Mouse (Mus musculus) spleen, adult 2 months (tissue): ENCODE results near the gene Abi3bp.

ENCODE experiments used
- CTCF ChIP-seq: fragments of 200-500 bp; IDR thresholded peaks from 2 replicates; pipeline ENCODE4 v1.5.1; 2011; ENCODE audit warnings: mild to moderate bottlenecking, inconsistent platforms; ENCODE audit not compliant: insufficient read depth, insufficient read length, insufficient replicate concordance; ENCODE audit errors: extremely low read depth
- POLR2A ChIP-seq: fragments of 200-500 bp; IDR thresholded peaks from 2 replicates; pipeline ENCODE4 v1.6.1; 2011; ENCODE audit warnings: low read depth, low read length, inconsistent platforms

DNA sequence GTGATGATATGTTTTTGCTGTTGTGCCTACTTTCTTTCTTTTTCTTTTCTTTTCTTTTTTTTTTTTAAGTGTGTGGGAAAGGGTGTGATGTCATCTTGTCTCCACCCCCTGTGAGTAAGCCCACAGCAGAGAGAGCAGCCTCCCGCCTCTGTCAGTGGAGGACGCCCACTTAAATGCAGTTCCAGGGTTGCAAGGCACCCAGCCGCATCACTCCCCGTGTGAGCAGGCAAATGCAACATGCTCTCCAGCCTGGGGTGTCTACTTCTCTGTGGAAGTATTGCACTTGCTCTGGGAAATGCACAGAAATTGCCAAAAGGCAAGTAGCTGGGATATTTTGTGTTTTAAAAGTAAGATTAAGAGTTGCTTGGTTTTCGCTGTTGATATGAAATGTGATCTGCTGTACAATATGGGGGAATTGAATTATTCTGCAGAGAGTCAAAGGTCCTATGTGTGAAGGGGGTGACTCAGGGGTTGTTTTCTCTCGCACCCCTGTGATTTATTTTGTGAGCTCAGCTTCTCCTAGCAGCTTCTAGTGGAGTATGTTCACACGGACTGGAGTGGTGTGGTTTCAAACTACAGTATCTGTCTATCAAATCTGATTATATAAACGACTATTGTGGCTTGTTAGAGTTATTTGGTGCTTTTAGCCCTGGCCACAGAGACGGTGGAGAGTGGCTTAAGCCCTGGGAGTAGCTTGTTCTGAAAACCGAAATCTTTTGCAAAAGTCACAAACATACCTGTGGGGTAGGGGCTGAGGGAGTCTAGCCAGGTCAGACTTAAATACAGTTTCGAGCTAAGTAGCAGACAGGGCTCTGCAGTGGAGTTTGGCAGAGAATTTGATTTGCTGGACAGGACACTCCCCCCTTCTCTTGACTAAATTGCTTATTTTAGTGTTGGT is at the start of gene Abi3bp:
- TF ChIP-seq POLR2A (no peak), CTCF (no peak)
